Mouse (Mus musculus): ENCODE measurements around the gene Tmem222. TPM values are rescaled to one million over a fixed set of nuclear protein-coding genes. Genes with fewer than 3 reads are reported as not detected.

Gene Tmem222
- polyA plus RNA-seq, 1 experiment: 5.3 TPM

- TF ChIP-seq GATA1 (IDR thresholded peaks at IDR 0.05; ENCODE audit: low read length): no peak
- Histone ChIP-seq H3K4me3 (replicated peaks) (no peak overlapping the region), H3K4me1 (ENCODE audit: control insufficient read depth) (peaks cover 25% of the 10 kb centered on the region), H3K36me3 (ENCODE audit: control insufficient read depth) (peaks cover 29% of the 10 kb centered on the region), H3K9me3 (ENCODE audit: control insufficient read depth, low read length) (no peaks in the 10 kb centered on the region), H3K27me3 (ENCODE audit: control insufficient read depth) (peaks cover 23% of the 10 kb centered on the region)
These were observed 15.8 kb downstream of the Tmem222 start for GRCm38 (mm10) chr4:133261641-133262374.

GRCm38 (mm10) chr4:133257798-133258408 lies 19.7 kb downstream of the Tmem222 start:
- TF ChIP-seq TAL1 (IDR thresholded peaks at IDR 0.05; ENCODE audit: low read length): no peak
- TF ChIP-seq GATA1 (IDR thresholded peaks at IDR 0.05; ENCODE audit: low read length): no peak
- Histone ChIP-seq H3K27me3 (ENCODE audit: control insufficient read depth) (peaks cover 44% of the 10 kb centered on the region), H3K4me3 (replicated peaks) (no peak overlapping the region), H3K36me3 (ENCODE audit: control insufficient read depth) (no peaks in the 10 kb centered on the region), H3K4me1 (ENCODE audit: control insufficient read depth) (peaks cover 18% of the 10 kb centered on the region), H3K9me3 (ENCODE audit: control insufficient read depth, low read length) (no peaks in the 10 kb centered on the region)

GRCm38 (mm10) chr4:133257230-133257629 lies 20.4 kb downstream of the Tmem222 start:
- Histone ChIP-seq H3K9me3 (ENCODE audit: control insufficient read depth, low read length) (no peaks in the 10 kb centered on the region), H3K4me3 (replicated peaks) (no peak overlapping the region), H3K27me3 (ENCODE audit: control insufficient read depth) (peaks cover 47% of the 10 kb centered on the region), H3K4me1 (ENCODE audit: control insufficient read depth) (peaks cover 12% of the 10 kb centered on the region), H3K36me3 (ENCODE audit: control insufficient read depth) (no peaks in the 10 kb centered on the region)
- TF ChIP-seq TAL1 (IDR thresholded peaks at IDR 0.05; ENCODE audit: low read length) (no peak), GATA1 (IDR thresholded peaks at IDR 0.05; ENCODE audit: low read length) (no peak)

DNA sequence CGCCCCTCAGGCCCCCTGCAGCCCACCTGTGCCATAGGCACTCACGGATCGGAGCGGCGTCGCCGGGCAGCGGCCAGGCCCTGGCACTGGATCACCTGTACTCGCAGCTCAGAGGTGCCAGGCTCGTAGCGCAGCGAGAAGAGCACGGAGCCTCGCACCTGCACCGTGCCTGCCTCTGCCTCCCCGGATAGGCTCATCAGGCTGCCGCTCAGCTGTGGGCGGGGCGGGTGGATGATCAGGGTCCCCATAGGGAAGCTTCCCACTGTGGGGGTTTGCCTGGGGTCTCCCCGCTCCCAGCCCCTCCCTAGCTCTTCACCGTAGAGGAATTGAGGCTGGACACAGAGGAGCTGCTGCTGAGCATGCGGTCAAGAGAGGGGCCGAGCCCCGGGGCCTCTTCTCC lies 20.8 kb downstream of the Tmem222 start:
- Histone ChIP-seq H3K36me3 (ENCODE audit: control insufficient read depth) (no peaks in the 10 kb centered on the region), H3K27me3 (ENCODE audit: control insufficient read depth) (peaks cover 50% of the 10 kb centered on the region), H3K4me1 (ENCODE audit: control insufficient read depth) (peaks cover 7% of the 10 kb centered on the region; the same call in 1 of the 2 replicates), H3K4me3 (replicated peaks) (no peak overlapping the region), H3K9me3 (ENCODE audit: control insufficient read depth, low read length) (no peaks in the 10 kb centered on the region)
- TF ChIP-seq GATA1 (IDR thresholded peaks at IDR 0.05; ENCODE audit: low read length): no peak
- TF ChIP-seq TAL1 (IDR thresholded peaks at IDR 0.05; ENCODE audit: low read length): no peak

GRCm38 (mm10) chr4:133255392-133255791 lies 22.2 kb downstream of the Tmem222 start:
- Histone ChIP-seq H3K9me3 (ENCODE audit: control insufficient read depth, low read length) (no peaks in the 10 kb centered on the region), H3K4me3 (replicated peaks) (no peak overlapping the region), H3K27me3 (ENCODE audit: control insufficient read depth) (peaks cover 64% of the 10 kb centered on the region), H3K4me1 (ENCODE audit: control insufficient read depth) (peaks cover 15% of the 10 kb centered on the region), H3K36me3 (ENCODE audit: control insufficient read depth) (no peaks in the 10 kb centered on the region)
- TF ChIP-seq TAL1 (IDR thresholded peaks at IDR 0.05; ENCODE audit: low read length) (no peak), GATA1 (IDR thresholded peaks at IDR 0.05; ENCODE audit: low read length) (no peak)

DNA sequence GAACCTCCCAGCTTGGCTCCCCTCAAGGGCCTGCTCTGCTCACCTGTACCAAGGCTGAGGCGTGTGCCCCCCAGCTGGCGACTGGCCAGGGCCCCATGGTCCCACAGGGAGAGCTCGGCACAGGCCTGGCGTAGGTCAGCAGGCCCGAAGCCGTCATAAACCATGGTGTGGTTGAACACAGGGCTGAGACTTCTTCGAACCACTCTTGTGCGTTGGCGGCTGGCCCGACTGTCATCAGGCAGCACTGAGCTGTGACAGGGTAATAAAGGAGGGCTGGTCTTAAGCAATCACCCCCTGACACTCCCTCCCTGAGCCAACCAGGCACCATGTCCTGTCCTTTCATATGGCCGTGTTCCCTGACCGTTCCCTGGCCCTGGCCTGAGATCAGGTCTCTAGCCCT lies 24.2 kb downstream of the Tmem222 start:
- no peak overlapping the region for H3K4me3 ChIP-seq (replicated peaks)
- TF ChIP-seq GATA1 (IDR thresholded peaks at IDR 0.05; ENCODE audit: low read length) (no peak), TAL1 (IDR thresholded peaks at IDR 0.05; ENCODE audit: low read length) (no peak)
- H3K36me3 ChIP-seq (ENCODE audit: control insufficient read depth): no peaks in the 10 kb centered on the region
- H3K4me1 ChIP-seq (ENCODE audit: control insufficient read depth): peaks cover 32% of the 10 kb centered on the region
- H3K27me3 ChIP-seq (ENCODE audit: control insufficient read depth): peaks cover 66% of the 10 kb centered on the region
- H3K9me3 ChIP-seq (ENCODE audit: control insufficient read depth, low read length): peaks cover 2% of the 10 kb centered on the region; the same call in 1 of the 2 replicates

DNA sequence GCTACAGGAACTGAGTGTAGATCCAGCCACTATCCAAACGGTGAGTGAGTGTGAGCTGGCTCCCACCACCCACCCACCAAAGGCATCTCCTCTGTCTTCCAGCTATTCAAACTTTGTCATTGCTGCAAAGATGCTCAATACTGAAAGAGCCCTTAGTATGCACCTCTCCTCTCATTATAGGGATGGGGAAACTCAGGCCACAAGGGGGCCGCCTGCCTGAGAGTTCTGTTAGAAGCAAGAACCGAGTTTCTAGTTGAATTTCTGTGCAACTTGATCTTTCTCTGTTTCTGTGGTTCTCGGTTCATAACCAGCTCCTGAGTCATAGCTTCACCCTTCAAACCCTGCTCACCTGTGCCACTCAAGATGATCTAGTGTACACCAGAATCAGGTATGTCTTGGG lies 25.5 kb downstream of the Tmem222 start:
- H3K27me3 ChIP-seq (ENCODE audit: control insufficient read depth): peaks cover 61% of the 10 kb centered on the region
- TF ChIP-seq GATA1 (IDR thresholded peaks at IDR 0.05; ENCODE audit: low read length) (no peak), TAL1 (IDR thresholded peaks at IDR 0.05; ENCODE audit: low read length) (no peak)
- no peak overlapping the region for H3K4me3 ChIP-seq (replicated peaks)
- H3K9me3 ChIP-seq (ENCODE audit: control insufficient read depth, low read length): peaks cover 2% of the 10 kb centered on the region; the same call in 1 of the 2 replicates
- H3K4me1 ChIP-seq (ENCODE audit: control insufficient read depth): peaks cover 39% of the 10 kb centered on the region
- H3K36me3 ChIP-seq (ENCODE audit: control insufficient read depth): no peaks in the 10 kb centered on the region

GRCm38 (mm10) chr4:133251214-133251613 lies 26.4 kb downstream of the Tmem222 start:
- peaks cover 55% of the 10 kb centered on the region for H3K27me3 ChIP-seq (ENCODE audit: control insufficient read depth)
- H3K9me3 ChIP-seq (ENCODE audit: control insufficient read depth, low read length): peaks cover 2% of the 10 kb centered on the region; the same call in 1 of the 2 replicates
- TF ChIP-seq GATA1 (IDR thresholded peaks at IDR 0.05; ENCODE audit: low read length) (no peak), TAL1 (IDR thresholded peaks at IDR 0.05; ENCODE audit: low read length) (no peak)
- peaks cover 48% of the 10 kb centered on the region for H3K4me1 ChIP-seq (ENCODE audit: control insufficient read depth)
- no peaks in the 10 kb centered on the region for H3K36me3 ChIP-seq (ENCODE audit: control insufficient read depth)
- no peak overlapping the region for H3K4me3 ChIP-seq (replicated peaks)

GRCm38 (mm10) chr4:133250609-133251008 lies 27.0 kb downstream of the Tmem222 start:
- peaks cover 2% of the 10 kb centered on the region; the same call in 1 of the 2 replicates for H3K9me3 ChIP-seq (ENCODE audit: control insufficient read depth, low read length)
- TF ChIP-seq GATA1 (IDR thresholded peaks at IDR 0.05; ENCODE audit: low read length): no peak
- TF ChIP-seq TAL1 (IDR thresholded peaks at IDR 0.05; ENCODE audit: low read length): no peak
- H3K27me3 ChIP-seq (ENCODE audit: control insufficient read depth): peaks cover 49% of the 10 kb centered on the region
- no peaks in the 10 kb centered on the region for H3K36me3 ChIP-seq (ENCODE audit: control insufficient read depth)
- peaks cover 54% of the 10 kb centered on the region for H3K4me1 ChIP-seq (ENCODE audit: control insufficient read depth)
- no peak overlapping the region for H3K4me3 ChIP-seq (replicated peaks)

Measured in erythroblast, embryonic 14.5 days (primary cell).